Mouse (Mus musculus): Measurements from ENCODE around the gene Ifne.
A peak's percentile ranks its signal among the peaks of the same experiment; 100 is the strongest.

Gene Ifne

GRCm38 (mm10) chr4:88880101-88880500 is at the start of gene Ifne:
Gene Ifne, minus strand, starts transcription at chr4:88880201.
- no peak for DNase-seq

DNA sequence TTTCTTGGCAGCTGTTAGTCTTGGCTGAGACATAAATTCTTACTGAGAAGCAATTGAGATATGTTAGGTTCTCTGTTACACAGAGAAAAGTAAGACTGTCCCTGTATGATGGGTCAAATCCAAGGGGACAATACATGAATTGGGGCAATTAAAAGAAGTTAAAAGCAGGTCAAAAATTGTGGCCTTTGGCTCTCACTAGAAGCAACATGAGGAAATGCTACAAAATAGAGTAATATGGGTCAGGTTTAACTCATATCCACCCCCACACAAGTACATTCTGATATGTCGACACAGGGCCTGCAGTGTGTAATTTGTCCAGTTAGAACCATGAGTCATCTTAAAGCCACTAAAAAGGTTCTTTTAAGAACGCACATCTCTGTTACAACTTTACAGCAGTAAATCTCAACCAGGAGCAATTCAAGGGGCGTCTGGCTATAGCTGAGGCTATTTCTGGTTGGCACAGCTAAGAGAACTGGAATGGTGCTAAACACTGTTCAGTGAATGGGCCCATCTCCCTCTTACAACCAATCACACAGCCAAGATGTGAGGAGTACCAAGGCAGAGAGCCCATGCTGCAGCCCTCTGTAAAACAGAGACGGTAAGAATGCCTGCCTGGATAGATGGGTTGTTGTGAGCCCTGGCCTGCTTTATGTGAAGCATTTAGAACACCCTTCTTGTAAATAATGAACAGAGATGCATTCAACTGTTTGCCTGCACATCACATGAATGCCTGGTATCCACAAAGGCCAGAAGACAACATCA is 48.5 kb upstream of the Ifne start:
- no peak for DNase-seq

GRCm38 (mm10) chr4:88927850-88928249 is 47.8 kb upstream of the Ifne start:
- no peak for DNase-seq

GRCm38 (mm10) chr4:88926637-88927036 is 46.6 kb upstream of the Ifne start:
- DNase-seq, result no peak

GRCm38 (mm10) chr4:88926082-88926481 is 46.1 kb upstream of the Ifne start:
- DNase-seq, result no peak

DNA sequence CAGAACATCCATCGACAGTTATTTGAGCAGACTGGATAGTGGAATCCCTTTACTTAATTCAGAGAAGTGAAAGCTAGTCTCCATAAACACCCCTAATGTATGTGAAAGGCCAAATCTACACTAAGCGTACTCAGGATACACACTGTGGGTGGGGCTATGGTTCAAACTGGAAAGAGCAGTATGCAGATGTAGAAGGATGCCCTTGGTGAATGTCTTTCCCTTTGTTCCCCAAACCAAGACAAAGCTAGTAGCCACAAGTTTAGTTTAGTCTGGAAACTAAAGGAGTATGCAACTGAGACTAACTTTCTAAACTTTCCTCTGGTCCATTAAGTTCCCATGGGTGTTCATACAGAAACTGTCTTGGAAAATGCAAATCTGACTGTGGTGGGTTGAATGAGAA is 45.5 kb upstream of the Ifne start:
- no peak for DNase-seq

DNA sequence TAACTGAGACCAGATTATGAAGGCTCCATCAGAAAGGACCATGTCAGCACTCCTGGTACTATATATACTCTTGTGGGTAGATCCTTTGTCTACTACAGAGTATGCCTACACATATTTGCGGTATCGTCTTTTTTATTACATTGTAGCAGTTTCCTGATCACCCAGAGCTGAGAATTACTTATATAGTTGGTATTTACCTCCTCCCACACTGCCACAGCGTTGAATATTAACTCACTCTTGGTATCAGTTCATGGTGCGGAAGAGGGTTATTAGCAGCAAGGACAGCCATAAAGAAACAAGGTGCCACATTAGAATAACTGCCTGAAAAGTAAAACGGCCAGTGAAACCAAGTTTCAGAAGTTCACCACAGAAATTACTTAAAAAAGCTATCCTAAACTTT is 41.3 kb upstream of the Ifne start:
- DNase-seq, result no peak

GRCm38 (mm10) chr4:88917770-88918460 is 37.9 kb upstream of the Ifne start:
- no peak for DNase-seq

- DNase-seq, result no peak
Measured at GRCm38 (mm10) chr4:88916306-88916705, 36.3 kb upstream of the Ifne start.

DNA sequence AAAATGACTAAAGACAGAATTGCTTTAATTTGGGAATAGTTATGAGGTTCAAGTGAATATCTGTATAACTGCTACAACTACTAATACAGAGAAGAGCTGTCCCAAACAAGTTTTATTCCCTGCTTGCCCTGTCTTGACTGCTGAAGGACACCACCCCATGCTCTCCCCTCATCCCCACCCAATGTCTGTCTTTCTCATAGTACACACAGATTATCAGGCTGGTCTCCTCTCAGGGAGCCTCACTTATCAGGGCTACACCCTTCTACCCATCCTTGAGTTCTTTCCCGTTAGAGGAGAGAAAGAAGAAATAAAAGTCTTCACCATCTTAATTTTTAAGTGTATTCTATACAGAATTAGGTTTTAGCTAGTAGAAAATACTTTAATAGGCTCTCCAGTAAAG is 34.0 kb upstream of the Ifne start:
- DNase-seq, result no peak

- DNase-seq, result no peak
Measured at GRCm38 (mm10) chr4:88912882-88913281, 32.9 kb upstream of the Ifne start.

DNA sequence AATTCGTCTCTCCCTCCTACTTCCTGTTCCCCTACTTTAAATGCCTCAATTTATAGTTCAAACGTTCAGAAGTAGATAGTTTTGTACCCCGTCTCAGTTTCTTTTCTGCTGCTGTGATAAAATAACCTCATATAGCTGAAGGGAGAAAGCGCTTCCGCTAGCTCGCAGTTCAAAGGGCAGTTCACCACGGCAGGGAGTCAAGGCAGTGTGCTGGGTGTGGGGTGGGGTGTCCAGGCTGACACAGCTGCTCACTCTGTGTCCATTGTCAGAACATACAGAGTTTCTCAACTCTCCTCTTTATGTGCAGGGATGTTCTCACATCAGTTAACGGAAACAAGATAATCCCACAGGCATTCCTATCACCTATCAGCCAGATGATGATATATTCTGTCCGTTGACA is 32.2 kb upstream of the Ifne start:
- DNase-seq, result no peak

DNA sequence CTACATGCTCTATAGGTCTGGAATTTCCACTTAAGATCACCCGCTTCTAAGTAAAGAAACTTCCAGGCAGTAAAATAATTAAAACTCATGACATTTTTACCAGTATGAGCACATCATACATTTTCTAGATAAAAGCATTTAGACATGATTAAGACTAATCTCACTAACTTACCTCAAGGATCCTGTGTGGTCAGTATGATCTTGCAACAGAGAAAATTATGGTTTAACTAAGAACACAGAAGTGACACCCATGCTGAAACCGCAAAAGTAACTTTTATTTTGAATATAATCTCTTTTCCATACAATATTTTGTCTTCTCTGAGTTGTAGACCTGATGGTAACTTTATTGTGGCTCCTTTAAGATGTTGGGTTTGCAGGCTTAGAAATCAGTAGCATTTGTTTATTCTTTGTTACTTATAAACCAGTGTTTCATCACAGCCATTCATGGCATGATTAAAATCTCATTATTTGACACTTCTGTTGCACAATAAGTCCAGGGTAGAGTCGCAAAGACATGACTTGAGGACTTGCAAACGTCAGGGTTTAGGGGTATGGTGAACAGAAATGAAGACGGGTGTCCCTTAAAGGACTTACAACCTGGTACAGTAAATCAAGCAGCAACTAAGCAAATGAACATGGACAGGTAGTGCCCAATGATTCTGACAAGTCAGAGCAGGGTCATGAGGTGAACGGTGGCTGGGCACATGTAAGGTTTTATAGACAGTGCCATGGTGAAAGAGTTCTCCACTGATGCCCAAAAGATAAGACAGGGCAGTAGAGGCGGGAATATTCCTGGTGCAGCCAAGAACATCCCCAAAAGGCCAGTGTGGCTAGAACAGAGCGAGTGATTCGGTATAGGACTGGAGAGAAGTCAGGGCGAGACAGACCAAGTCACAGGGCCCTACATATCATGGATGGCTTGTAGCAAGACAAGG is 29.9 kb upstream of the Ifne start:
- DNase-seq, result no peak

DNA sequence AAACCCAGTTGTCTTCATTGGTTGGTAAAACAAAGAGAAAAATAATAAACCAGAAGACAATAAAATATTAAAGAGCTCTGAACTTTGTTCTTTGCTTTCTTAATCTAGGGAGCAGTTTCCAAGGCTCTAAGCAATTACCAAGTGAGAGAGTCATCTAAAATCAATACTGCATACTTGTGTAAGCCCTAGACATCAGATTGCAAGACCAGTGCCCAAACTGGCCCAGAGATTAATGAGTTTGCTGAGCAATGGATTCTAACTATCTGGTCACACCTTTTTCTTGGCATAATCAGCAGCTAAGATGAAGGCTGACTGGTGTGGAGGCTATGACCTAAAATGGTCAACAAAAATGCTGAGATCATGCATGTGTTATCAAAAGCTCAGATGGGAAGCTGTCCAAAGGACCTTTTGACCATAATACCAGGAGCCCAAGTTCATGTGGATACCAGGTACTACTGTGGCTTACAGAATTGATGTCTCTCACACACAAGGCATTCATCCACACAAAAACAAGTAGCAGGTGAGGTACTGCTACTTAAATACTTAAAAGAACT is 13.3 kb upstream of the Ifne start:
- DNase-seq, result no peak

DNA sequence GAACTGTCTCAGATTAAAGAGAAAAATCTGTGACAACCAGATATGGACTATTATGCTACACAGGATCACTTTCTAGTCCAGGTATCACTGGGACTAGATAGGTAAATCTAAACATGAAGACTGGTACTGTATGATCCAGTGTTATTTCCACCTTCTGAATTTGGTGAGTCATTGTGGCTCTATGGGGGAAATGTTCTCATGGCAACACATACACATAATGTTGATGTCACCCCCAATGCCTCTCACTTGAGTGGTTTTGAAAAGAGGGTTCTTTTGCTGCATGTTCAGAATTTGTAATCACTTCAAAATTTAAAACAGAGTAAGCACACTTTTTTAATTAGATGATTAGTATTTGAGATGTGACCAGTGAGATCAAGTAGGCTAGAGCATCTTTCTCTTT is 8.2 kb upstream of the Ifne start:
- DNase-seq, result no peak

GRCm38 (mm10) chr4:88878772-88879171 is 1.2 kb downstream of the Ifne start:
- DNase-seq, result no peak

GRCm38 (mm10) chr4:88878246-88878645 is 1.8 kb downstream of the Ifne start:
- DNase-seq, result no peak

GRCm38 (mm10) chr4:88876520-88876919 is 3.5 kb downstream of the Ifne start:
- no peak for DNase-seq

DNA sequence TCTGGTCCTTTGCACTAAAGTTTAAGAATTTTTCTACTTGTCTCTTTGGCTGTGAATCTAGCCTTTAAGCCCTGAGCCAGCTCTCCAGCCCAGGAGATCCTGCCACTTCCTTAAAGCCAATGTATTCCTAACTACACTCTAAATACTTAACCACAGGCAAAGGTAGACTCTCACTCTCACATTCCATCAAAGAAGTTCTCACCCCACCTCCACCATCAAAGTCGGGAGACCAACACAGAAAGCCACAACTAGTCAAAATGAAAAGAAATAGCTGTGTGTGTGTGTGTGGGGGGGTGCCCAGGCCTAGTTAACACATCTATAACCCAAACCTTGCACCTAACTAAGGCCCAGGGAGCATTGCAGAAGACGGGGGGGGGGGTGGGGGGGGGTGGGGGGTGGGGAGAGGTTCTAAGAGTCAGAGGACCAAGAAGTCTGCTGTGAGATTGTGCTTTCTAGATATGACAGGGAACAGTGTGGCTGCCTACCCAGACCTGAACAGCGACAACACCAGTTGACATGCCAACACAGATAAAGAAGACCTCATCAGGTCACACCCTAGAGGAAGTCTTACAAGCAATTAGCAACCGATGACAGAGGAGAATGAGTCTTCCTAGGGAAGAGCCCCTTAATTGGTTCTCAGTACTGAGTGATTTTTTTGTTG is 4.4 kb downstream of the Ifne start:
- no peak for DNase-seq

GRCm38 (mm10) chr4:88872691-88873090 is 7.3 kb downstream of the Ifne start:
- DNase-seq, result no peak

DNA sequence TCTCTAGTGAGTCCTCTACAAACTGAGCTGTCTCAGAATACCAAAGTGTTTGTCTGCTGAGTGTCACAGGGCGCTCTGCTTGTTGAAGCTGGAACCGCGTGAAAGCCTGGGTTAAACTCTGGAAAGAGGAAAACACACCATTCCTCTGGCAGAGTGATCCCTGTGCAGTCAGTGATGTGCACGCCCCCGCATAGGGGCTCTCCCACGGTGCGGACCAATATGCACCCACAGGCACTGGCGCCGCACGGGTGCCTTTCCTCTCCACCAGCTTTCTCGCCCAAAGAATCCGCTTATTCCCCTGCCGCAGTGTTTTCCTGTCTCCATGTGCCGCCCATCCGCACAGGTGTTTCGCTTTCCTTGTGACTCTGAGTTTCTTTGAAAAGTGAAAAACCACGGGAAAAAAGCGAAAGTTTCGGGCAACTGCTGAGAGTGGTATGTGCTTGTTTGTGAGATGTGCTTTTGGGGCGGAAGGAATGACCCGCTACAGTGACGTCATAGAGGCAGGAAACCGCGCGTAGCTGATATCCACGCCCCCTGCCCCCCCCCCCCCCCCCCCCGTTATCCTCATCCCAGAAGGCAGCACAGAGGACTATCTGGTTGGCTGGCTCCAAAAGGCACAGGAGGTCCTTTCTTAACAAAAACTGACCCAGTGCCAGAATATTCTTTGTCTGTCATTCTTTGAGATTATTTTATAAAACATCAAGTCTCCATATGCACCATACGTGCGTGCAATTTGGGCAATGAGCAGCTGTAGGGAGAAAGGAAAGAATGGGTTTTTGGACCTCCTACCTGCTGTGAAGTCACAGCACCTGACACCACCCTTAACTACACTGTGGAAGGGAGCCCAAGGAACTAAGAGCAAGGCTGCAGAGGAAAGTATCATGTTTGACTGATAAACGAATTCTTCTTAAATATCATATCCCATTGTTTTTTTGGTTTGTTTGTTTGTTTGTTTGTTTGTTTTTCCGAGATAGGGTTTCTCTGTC is 11.8 kb downstream of the Ifne start:
- DNase-seq, result peak in 1 of 2 experiments; percentile 14
